Mouse (Mus musculus): ENCODE measurements at regions not wholly inside any gene's neighbourhood (a gene's known extent, or its start where the extent isn't known, plus 50 kb on each side); places are given as distances from the start of the nearest gene placed in this dataset.

DNA sequence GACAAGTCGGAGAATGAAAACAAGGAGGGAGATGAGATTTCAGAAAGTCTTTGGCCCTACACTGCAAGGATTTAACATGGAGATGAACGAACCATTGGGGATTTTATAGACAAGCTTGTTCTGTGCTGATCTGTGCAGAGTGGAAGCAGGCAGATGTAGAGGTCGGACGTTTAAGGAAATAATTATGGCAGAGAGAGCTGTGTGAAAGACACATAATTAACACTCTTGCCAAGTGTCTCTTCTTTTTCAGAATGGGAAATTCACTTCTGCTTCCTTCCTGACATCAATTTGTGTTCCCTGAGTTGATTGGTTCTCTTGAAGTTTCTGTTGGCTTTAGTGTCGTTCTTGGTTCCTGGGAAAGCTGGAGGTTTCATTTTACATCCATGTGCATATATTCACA is 302.3 kb upstream of the Nmur2 start:
- H3K9ac ChIP-seq, result no peak overlapping the region
- no peak overlapping the region for H3K4me3 ChIP-seq
- no peak overlapping the region for H3K4me2 ChIP-seq
- no peak overlapping the region for H3K27ac ChIP-seq (replicated peaks)
- no peaks in the 10 kb centered on the region for H3K9me3 ChIP-seq
- no peaks in the 10 kb centered on the region for H3K36me3 ChIP-seq
- no peaks in the 10 kb centered on the region for H3K27me3 ChIP-seq (replicated peaks)
- WGBS, result 78% methylated on average over 5 of the region's 5 CpGs
- no peaks in the 10 kb centered on the region for H3K4me1 ChIP-seq
- ATAC-seq (ENCODE audit: extremely low read depth, insufficient number of reproducible peaks, low FRiP score, low TSS enrichment), result no peak

DNA sequence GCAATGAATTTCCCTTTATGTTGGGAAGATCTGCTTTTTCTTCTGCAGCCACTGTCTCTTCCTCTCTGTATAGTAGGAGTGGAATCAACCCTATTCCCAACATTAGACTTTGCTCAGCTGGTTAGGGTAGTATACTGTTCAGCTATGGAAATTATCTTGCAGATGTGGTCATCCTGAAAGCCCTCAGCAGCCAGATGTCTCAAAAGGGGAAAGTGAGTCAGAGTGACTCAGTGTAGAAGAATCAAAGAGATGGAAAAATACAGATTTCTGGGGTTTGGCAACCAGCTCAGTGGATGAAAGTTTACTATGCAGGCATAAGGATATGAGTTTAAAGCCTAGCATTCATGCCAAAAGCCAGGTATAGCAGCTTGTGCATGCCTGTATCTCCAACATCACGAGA is 300.9 kb upstream of the Nmur2 start:
- Histone ChIP-seq H3K4me1 (no peaks in the 10 kb centered on the region), H3K36me3 (no peaks in the 10 kb centered on the region), H3K27me3 (replicated peaks) (no peaks in the 10 kb centered on the region), H3K4me2 (no peak overlapping the region), H3K9ac (no peak overlapping the region), H3K27ac (replicated peaks) (no peak overlapping the region), H3K4me3 (no peak overlapping the region), H3K9me3 (no peaks in the 10 kb centered on the region)
- ATAC-seq (ENCODE audit: extremely low read depth, insufficient number of reproducible peaks, low FRiP score, low TSS enrichment), result no peak
- WGBS, result 39% methylated on average over 1 of the region's 1 CpGs

- Histone ChIP-seq H3K27me3 (replicated peaks) (no peaks in the 10 kb centered on the region), H3K27ac (replicated peaks) (no peak overlapping the region), H3K4me3 (no peak overlapping the region), H3K4me1 (no peaks in the 10 kb centered on the region), H3K36me3 (no peaks in the 10 kb centered on the region), H3K4me2 (no peak overlapping the region), H3K9ac (no peak overlapping the region), H3K9me3 (no peaks in the 10 kb centered on the region)
- 72% methylated on average over 2 of the region's 2 CpGs for WGBS
- ATAC-seq (ENCODE audit: extremely low read depth, insufficient number of reproducible peaks, low FRiP score, low TSS enrichment), result no peak
Measured at GRCm38 (mm10) chr11:56341040-56341439, 300.2 kb upstream of the Nmur2 start.

- no peak overlapping the region for H3K9ac ChIP-seq
- no peaks in the 10 kb centered on the region for H3K9me3 ChIP-seq
- no peak for ATAC-seq (ENCODE audit: extremely low read depth, insufficient number of reproducible peaks, low FRiP score, low TSS enrichment)
- H3K27me3 ChIP-seq (replicated peaks), result no peaks in the 10 kb centered on the region
- 60% methylated on average over 2 of the region's 2 CpGs for WGBS
- no peaks in the 10 kb centered on the region for H3K36me3 ChIP-seq
- no peak overlapping the region for H3K4me3 ChIP-seq
- H3K27ac ChIP-seq (replicated peaks), result no peak overlapping the region
- no peaks in the 10 kb centered on the region for H3K4me1 ChIP-seq
- H3K4me2 ChIP-seq, result no peak overlapping the region
Measured at GRCm38 (mm10) chr11:56338511-56338910, 297.7 kb upstream of the Nmur2 start.

GRCm38 (mm10) chr11:56335937-56336336 is 295.1 kb upstream of the Nmur2 start:
- no peaks in the 10 kb centered on the region for H3K27me3 ChIP-seq (replicated peaks)
- H3K36me3 ChIP-seq, result no peaks in the 10 kb centered on the region
- H3K9me3 ChIP-seq, result no peaks in the 10 kb centered on the region
- no peaks in the 10 kb centered on the region for H3K4me1 ChIP-seq
- ATAC-seq (ENCODE audit: extremely low read depth, insufficient number of reproducible peaks, low FRiP score, low TSS enrichment), result no peak
- H3K9ac ChIP-seq, result no peak overlapping the region
- H3K4me2 ChIP-seq, result no peak overlapping the region
- no peak overlapping the region for H3K27ac ChIP-seq (replicated peaks)
- H3K4me3 ChIP-seq, result no peak overlapping the region

- Histone ChIP-seq H3K9me3 (no peaks in the 10 kb centered on the region), H3K4me3 (no peak overlapping the region), H3K27me3 (replicated peaks) (no peaks in the 10 kb centered on the region), H3K27ac (replicated peaks) (no peak overlapping the region), H3K4me2 (no peak overlapping the region), H3K9ac (no peak overlapping the region), H3K4me1 (peaks cover 3% of the 10 kb centered on the region; the same call in 1 of the 2 replicates), H3K36me3 (no peaks in the 10 kb centered on the region)
- 75% methylated on average over 3 of the region's 3 CpGs for WGBS
- no peak for ATAC-seq (ENCODE audit: extremely low read depth, insufficient number of reproducible peaks, low FRiP score, low TSS enrichment)
Measured at GRCm38 (mm10) chr11:56320293-56320692, 279.5 kb upstream of the Nmur2 start.

DNA sequence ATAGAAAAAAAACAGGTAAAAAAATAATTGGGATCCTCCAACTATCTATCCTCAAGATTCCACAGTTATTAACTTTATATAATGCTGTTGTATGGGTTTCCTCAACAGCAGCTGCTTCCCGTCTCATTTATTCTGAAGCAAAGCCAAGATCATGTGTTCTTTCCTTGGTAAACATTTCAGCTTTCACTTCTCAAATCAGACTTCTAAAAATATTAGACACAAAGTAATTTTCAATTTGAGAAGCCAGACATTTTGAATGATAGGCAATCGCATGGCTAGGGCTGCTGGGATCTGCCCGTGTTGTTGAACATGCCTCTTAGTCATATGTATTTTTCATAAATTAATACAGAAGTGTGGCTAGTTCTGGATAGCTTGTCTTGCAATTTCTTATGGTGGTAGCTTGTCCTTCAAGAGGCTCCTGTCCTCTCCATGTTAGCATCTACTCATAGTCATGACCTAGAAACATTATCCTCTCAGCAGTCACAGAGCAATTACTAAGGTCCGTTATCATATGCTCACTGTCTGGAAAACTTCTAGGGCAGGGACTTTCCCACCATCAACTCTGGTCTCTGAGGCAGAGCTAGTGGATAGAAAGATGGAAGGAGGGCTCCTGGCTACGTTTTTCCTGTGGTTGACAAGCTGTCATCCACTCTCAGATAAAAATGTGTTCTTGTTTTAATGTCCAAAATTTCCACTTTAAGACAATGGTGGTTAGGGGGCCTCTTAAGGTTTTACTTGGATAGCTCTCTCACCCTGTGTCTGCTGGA is 274.6 kb upstream of the Nmur2 start:
- no peak overlapping the region for H3K4me2 ChIP-seq
- no peaks in the 10 kb centered on the region for H3K9me3 ChIP-seq
- ATAC-seq (ENCODE audit: extremely low read depth, insufficient number of reproducible peaks, low FRiP score, low TSS enrichment), result no peak
- no peaks in the 10 kb centered on the region for H3K36me3 ChIP-seq
- no peaks in the 10 kb centered on the region for H3K27me3 ChIP-seq (replicated peaks)
- H3K4me3 ChIP-seq, result no peak overlapping the region
- H3K27ac ChIP-seq (replicated peaks), result no peak overlapping the region
- no peak overlapping the region for H3K9ac ChIP-seq
- H3K4me1 ChIP-seq, result peaks cover 4% of the 10 kb centered on the region; the same call in 1 of the 2 replicates
- WGBS, result 52% methylated on average over 5 of the region's 5 CpGs

GRCm38 (mm10) chr11:56309549-56309948 is 268.7 kb upstream of the Nmur2 start:
- Histone ChIP-seq H3K9me3 (no peaks in the 10 kb centered on the region), H3K27ac (replicated peaks) (no peak overlapping the region), H3K4me1 (no peaks in the 10 kb centered on the region), H3K4me2 (no peak overlapping the region), H3K27me3 (replicated peaks) (no peaks in the 10 kb centered on the region), H3K9ac (no peak overlapping the region), H3K4me3 (no peak overlapping the region), H3K36me3 (no peaks in the 10 kb centered on the region)
- 97% methylated on average over 1 of the region's 1 CpGs for WGBS
- no peak for ATAC-seq (ENCODE audit: extremely low read depth, insufficient number of reproducible peaks, low FRiP score, low TSS enrichment)

DNA sequence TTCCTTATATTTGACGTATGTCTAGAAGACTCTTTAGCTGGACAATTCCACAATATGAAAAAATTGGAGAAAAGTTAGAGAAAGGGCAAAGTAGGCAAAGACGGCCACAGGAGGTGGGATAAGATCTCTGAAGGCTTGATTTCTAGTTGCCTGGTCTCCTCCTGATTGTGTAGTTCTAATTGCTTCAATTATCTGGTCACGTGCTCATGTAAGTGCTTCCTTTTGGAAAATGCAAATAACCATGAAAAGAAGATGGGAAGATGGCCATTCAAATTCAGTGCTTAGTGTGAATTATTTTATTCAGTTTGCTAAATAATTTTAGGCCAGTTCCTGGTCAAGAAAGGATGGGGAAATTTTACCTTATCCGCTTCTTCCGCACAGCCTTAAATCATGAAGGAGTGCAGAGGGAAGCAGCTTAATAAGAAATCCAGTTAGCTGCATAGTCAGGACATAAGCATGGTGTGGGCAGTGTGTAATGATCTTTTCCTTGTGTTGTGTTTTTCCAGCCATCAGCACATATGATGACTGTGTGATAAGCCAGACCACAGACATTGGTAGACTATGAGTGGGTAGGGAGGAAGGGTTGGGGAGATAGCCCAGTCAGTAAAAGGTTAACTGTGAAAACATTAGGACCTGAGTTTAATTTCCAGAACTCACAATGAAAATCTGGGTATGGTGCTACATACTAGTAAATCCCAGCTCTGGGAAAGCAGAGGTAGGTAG is 267.7 kb upstream of the Nmur2 start:
- WGBS, result 85% methylated on average over 5 of the region's 5 CpGs

DNA sequence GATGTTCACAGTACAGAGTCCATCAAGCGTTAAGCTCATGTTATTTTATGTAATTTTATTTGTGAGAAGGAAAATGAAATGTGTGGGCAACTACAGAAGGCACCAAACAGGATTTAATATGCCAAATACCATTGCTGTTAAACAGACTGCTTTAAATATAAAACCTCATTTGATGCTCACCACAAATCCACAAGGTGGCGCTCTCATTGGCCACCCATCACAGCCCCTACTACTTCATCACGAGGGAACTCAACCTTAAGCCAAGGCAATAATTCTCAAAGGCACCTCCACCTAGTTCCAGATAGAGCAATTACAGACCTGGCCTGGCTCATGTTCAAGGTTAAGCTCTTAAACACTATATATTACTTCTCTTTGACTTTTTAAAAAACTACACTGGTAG is 266.2 kb upstream of the Nmur2 start:
- no peaks in the 10 kb centered on the region for H3K36me3 ChIP-seq
- no peak overlapping the region for H3K27ac ChIP-seq (replicated peaks)
- no peaks in the 10 kb centered on the region for H3K27me3 ChIP-seq (replicated peaks)
- H3K9ac ChIP-seq, result no peak overlapping the region
- no peaks in the 10 kb centered on the region for H3K4me1 ChIP-seq
- H3K4me2 ChIP-seq, result no peak overlapping the region
- no peaks in the 10 kb centered on the region for H3K9me3 ChIP-seq
- ATAC-seq (ENCODE audit: extremely low read depth, insufficient number of reproducible peaks, low FRiP score, low TSS enrichment), result no peak
- H3K4me3 ChIP-seq, result no peak overlapping the region
- WGBS, result 27% methylated on average over 3 of the region's 3 CpGs

More for the DNA sequence above, 267.7 kb upstream of the Nmur2 start:
- no peak overlapping the region for H3K9ac ChIP-seq
- no peak overlapping the region for H3K4me2 ChIP-seq
- H3K9me3 ChIP-seq, result no peaks in the 10 kb centered on the region
- H3K27ac ChIP-seq (replicated peaks), result no peak overlapping the region
- no peak for ATAC-seq (ENCODE audit: extremely low read depth, insufficient number of reproducible peaks, low FRiP score, low TSS enrichment)
- H3K27me3 ChIP-seq (replicated peaks), result no peaks in the 10 kb centered on the region
- no peaks in the 10 kb centered on the region for H3K4me1 ChIP-seq
- H3K4me3 ChIP-seq, result no peak overlapping the region
- H3K36me3 ChIP-seq, result no peaks in the 10 kb centered on the region

GRCm38 (mm10) chr11:56290651-56291578 is 250.1 kb upstream of the Nmur2 start:
- Histone ChIP-seq H3K4me1 (no peaks in the 10 kb centered on the region), H3K27me3 (replicated peaks) (no peaks in the 10 kb centered on the region), H3K9me3 (no peaks in the 10 kb centered on the region), H3K36me3 (no peaks in the 10 kb centered on the region), H3K9ac (no peak overlapping the region), H3K4me3 (no peak overlapping the region), H3K27ac (replicated peaks) (no peak overlapping the region), H3K4me2 (no peak overlapping the region)
- WGBS, result 67% methylated on average over 13 of the region's 13 CpGs
- no peak for ATAC-seq (ENCODE audit: extremely low read depth, insufficient number of reproducible peaks, low FRiP score, low TSS enrichment)
